8 mouse cellular contexts compared by ENCODE assay signal in genomic region chr2:118702883-118703761, GRCm38 (mm10). TPM values are rescaled to one million over a fixed set of nuclear protein-coding genes. Genes with fewer than 3 reads are reported as not detected.
DNase-seq lines count a peak whose midpoint lies in the region; ATAC-seq and TF ChIP-seq lines count a peak whose summit lies in the region.

No protein-coding gene starts in this region.

- H3K4me2 ChIP-seq in heart, embryonic 16.5 days (ENCODE audit: low read depth, low read length), result peak overlapping the region; percentile 80
- peak overlapping the region; percentile 60 for H3K4me2 ChIP-seq in midbrain, embryonic 11.5 days

- peaks cover 49% of the 10 kb centered on the region for H3K27me3 ChIP-seq in heart, embryonic 16.5 days (ENCODE audit: control insufficient read depth, insufficient read depth, low read length)
- H3K27me3 ChIP-seq in midbrain, embryonic 11.5 days (ENCODE audit: control insufficient read depth, insufficient read depth, low read length), result peaks cover 90% of the 10 kb centered on the region

- TF ChIP-seq CTCF in cortical plate, adult 2 months (IDR thresholded peaks at IDR 0.05; ENCODE audit: extremely low read depth, insufficient read depth, low read length), result no peak

- peak overlapping the region; percentile 77 for H3K9ac ChIP-seq in heart, embryonic 16.5 days (ENCODE audit: low read length)
- no peak overlapping the region for H3K9ac ChIP-seq in midbrain, embryonic 11.5 days (ENCODE audit: low read length)

- H3K4me1 ChIP-seq in cortical plate, adult 2 months (ENCODE audit: control insufficient read depth, insufficient read depth, low read length), result peaks cover 3% of the 10 kb centered on the region
- peaks cover 57% of the 10 kb centered on the region for H3K4me1 ChIP-seq in heart, embryonic 16.5 days (ENCODE audit: control insufficient read depth, insufficient read depth, low read length)
- H3K4me1 ChIP-seq in midbrain, embryonic 11.5 days (ENCODE audit: control insufficient read depth, insufficient read depth, low read length), result peaks cover 20% of the 10 kb centered on the region

- peak overlapping the region; percentile 64 for H3K4me3 ChIP-seq in cortical plate, adult 2 months (ENCODE audit: insufficient read depth, low read length)
- H3K4me3 ChIP-seq in heart, embryonic 16.5 days (ENCODE audit: low read length), result peak overlapping the region; percentile 65
- H3K4me3 ChIP-seq in midbrain, embryonic 11.5 days (ENCODE audit: low read depth, low read length), result peak overlapping the region; percentile 37

- no peaks in the 10 kb centered on the region for H3K36me3 ChIP-seq in heart, embryonic 16.5 days (ENCODE audit: control insufficient read depth, insufficient read depth)
- H3K36me3 ChIP-seq in midbrain, embryonic 11.5 days (ENCODE audit: control insufficient read depth, insufficient read depth, low read length), result no peaks in the 10 kb centered on the region

- peak; percentile 34 for ATAC-seq in heart, embryonic 16.5 days (replicated peaks; ENCODE audit: extremely low read depth, insufficient read depth, low FRiP score)
- ATAC-seq in midbrain, embryonic 11.5 days (ENCODE audit: low FRiP score), result peak; percentile 39

- no peak for TF ChIP-seq POLR2A in cortical plate, adult 2 months (IDR thresholded peaks at IDR 0.05; ENCODE audit: extremely low read depth, insufficient read depth, low read length)

- H3K27ac ChIP-seq in cortical plate, adult 2 months (ENCODE audit: insufficient read depth, low read length), result peak overlapping the region; percentile 80
- peak overlapping the region; percentile 74 for H3K27ac ChIP-seq in heart, embryonic 16.5 days (ENCODE audit: low read length)
- H3K27ac ChIP-seq in midbrain, embryonic 11.5 days (ENCODE audit: low read depth, low read length), result no peak overlapping the region

- WGBS in heart, embryonic 16.5 days, result under 1% methylated on average over 93 of the region's 93 CpGs
- under 1% methylated on average over 91 of the region's 93 CpGs for WGBS in midbrain, embryonic 11.5 days

- peak; percentile 49 for DNase-seq in right cerebral cortex, postnatal 14 days
- DNase-seq in right cerebral cortex, postnatal 25 days, result no peak
- peak; percentile 67 to 76 for DNase-seq in kidney, postnatal 4 days
- DNase-seq in midbrain, embryonic 11.5 days (ENCODE audit: low spot score, missing footprints), result peak; percentile 96
- DNase-seq in thymus, postnatal 36 days, result peak; percentile 40 to 44
- DNase-seq in layer of hippocampus, postnatal 14 days (ENCODE audit: low spot score in 2 of 2), result no peak

- H3K9me3 ChIP-seq in heart, embryonic 16.5 days (replicated peaks; ENCODE audit: control insufficient read depth, low read length), result no peaks in the 10 kb centered on the region
- no peaks in the 10 kb centered on the region for H3K9me3 ChIP-seq in midbrain, embryonic 11.5 days (ENCODE audit: control insufficient read depth, low read length)

RNA-seq across cellular contexts. Expression of gene Ankrd63, which starts 0.6 kb away (rescaled TPM):
- 11.3 and 17.9 TPM in 2 replicates for polyA plus RNA-seq in cortical plate, adult 2 months (2012; rRNA removed)
- 2.8 and 3.1 TPM in 2 replicates for polyA plus RNA-seq in heart, embryonic 16.5 days (2015; fragmentation: Nextera tagmentation; extraction: Ambion mirVana)
- polyA plus RNA-seq in midbrain, embryonic 11.5 days (2014; fragmentation: Nextera tagmentation; extraction: Ambion mirVana), result not detected in 2 replicates
- total RNA-seq in layer of hippocampus, postnatal 14 days (2021), result 1 to 10 TPM; 9.4 to 10.0 TPM

RNA-seq across cellular contexts. Expression of gene Plcb2, which starts 25.1 kb away (rescaled TPM):
- polyA plus RNA-seq in cortical plate, adult 2 months (2012; rRNA removed), result 2.9 and 3.0 TPM in 2 replicates
- polyA plus RNA-seq in heart, embryonic 16.5 days (2015; fragmentation: Nextera tagmentation; extraction: Ambion mirVana), result 3.2 and 3.4 TPM in 2 replicates
- 0.20 and 0.33 TPM in 2 replicates for polyA plus RNA-seq in midbrain, embryonic 11.5 days (2014; fragmentation: Nextera tagmentation; extraction: Ambion mirVana)
- total RNA-seq in layer of hippocampus, postnatal 14 days (2021), result 1 to 10 TPM; 2.1 to 2.7 TPM

RNA-seq across cellular contexts. Expression of gene Pak6, which starts 40.0 kb away (rescaled TPM):
- 58.0 and 63.1 TPM in 2 replicates for polyA plus RNA-seq in cortical plate, adult 2 months (2012; rRNA removed)
- 9.8 and 11.1 TPM in 2 replicates for polyA plus RNA-seq in heart, embryonic 16.5 days (2015; fragmentation: Nextera tagmentation; extraction: Ambion mirVana)
- polyA plus RNA-seq in midbrain, embryonic 11.5 days (2014; fragmentation: Nextera tagmentation; extraction: Ambion mirVana), result 1.2 and 1.4 TPM in 2 replicates
- total RNA-seq in layer of hippocampus, postnatal 14 days (2021), result 10 to 100 TPM; 67.8 to 75.1 TPM

RNA-seq across cellular contexts. Expression of gene Inafm2, which starts 42.4 kb away (rescaled TPM):
- 22.4 and 24.7 TPM in 2 replicates for polyA plus RNA-seq in cortical plate, adult 2 months (2012; rRNA removed)
- 45.2 and 47.3 TPM in 2 replicates for polyA plus RNA-seq in heart, embryonic 16.5 days (2015; fragmentation: Nextera tagmentation; extraction: Ambion mirVana)
- polyA plus RNA-seq in midbrain, embryonic 11.5 days (2014; fragmentation: Nextera tagmentation; extraction: Ambion mirVana), result 36.0 and 39.9 TPM in 2 replicates
- total RNA-seq in layer of hippocampus, postnatal 14 days (2021), result 10 to 100 TPM; 38.8 to 39.7 TPM

RNA-seq across cellular contexts. Expression of gene Ccdc9b, which starts 59.3 kb away (rescaled TPM):
- 3.5 and 4.2 TPM in 2 replicates for polyA plus RNA-seq in cortical plate, adult 2 months (2012; rRNA removed)
- 2.0 and 3.2 TPM in 2 replicates for polyA plus RNA-seq in heart, embryonic 16.5 days (2015; fragmentation: Nextera tagmentation; extraction: Ambion mirVana)
- polyA plus RNA-seq in midbrain, embryonic 11.5 days (2014; fragmentation: Nextera tagmentation; extraction: Ambion mirVana), result 0.86 and 0.92 TPM in 2 replicates
- total RNA-seq in layer of hippocampus, postnatal 14 days (2021), result 1 to 10 TPM; 3.5 to 4.2 TPM

Comparison
In these comparisons a context has a peak if more than half of its experiments do, and no peak if none do; other contexts are left out.
1. DNase-seq: peak in right cerebral cortex, postnatal 14 days (single experiment), kidney, postnatal 4 days (2 of 2), midbrain, embryonic 11.5 days (single experiment) and thymus, postnatal 36 days (2 of 2); none in right cerebral cortex, postnatal 25 days (single experiment) and layer of hippocampus, postnatal 14 days (0 of 2).
2. Peak in every context shown above with its lines, with median percentiles within 50 percentile points of each other: H3K4me3 ChIP-seq.